Mouse (Mus musculus): ENCODE measurements around the gene Hnf4a. TPM values are rescaled to one million over a fixed set of nuclear protein-coding genes. Genes with fewer than 3 reads are reported as not detected.

Gene Hnf4a
- polyA plus RNA-seq, 1 experiment from 2014 or later: 34.1 TPM

GRCm38 (mm10) chr2:163552518-163552929 lies 45.9 kb downstream of the Hnf4a start:
- 0 out of 2 replicates have a peak, but pooled peaks cover 3% of the 10 kb centered on the region for H3K4me1 ChIP-seq (ENCODE audit: control insufficient read depth, insufficient read depth, low read length)
- H3K27me3 ChIP-seq (ENCODE audit: control insufficient read depth, insufficient read depth, low read length): no peaks in the 10 kb centered on the region
- WGBS: 60% methylated on average over 8 of the region's 8 CpGs
- ATAC-seq (ENCODE audit: insufficient read depth, low FRiP score): peak; percentile 74
- H3K4me3 ChIP-seq (replicated peaks; ENCODE audit: low read length): no peak overlapping the region
- H3K27ac ChIP-seq (ENCODE audit: low read length): 0 out of 2 replicates have a peak overlapping the region, but pooled peaks have one; percentile 17
- H3K36me3 ChIP-seq (ENCODE audit: control insufficient read depth, insufficient read depth, low read length): no peaks in the 10 kb centered on the region
- no peak overlapping the region for H3K9ac ChIP-seq (ENCODE audit: low read length)
- H3K9me3 ChIP-seq (replicated peaks; ENCODE audit: control insufficient read depth, low read length): no peaks in the 10 kb centered on the region
- H3K4me2 ChIP-seq (ENCODE audit: low read depth, low read length): no peak overlapping the region

- Histone ChIP-seq H3K36me3 (ENCODE audit: control insufficient read depth, insufficient read depth, low read length) (no peaks in the 10 kb centered on the region), H3K27ac (ENCODE audit: low read length) (no peak overlapping the region), H3K4me2 (ENCODE audit: low read depth, low read length) (no peak overlapping the region), H3K27me3 (ENCODE audit: control insufficient read depth, insufficient read depth, low read length) (no peaks in the 10 kb centered on the region), H3K4me1 (ENCODE audit: control insufficient read depth, insufficient read depth, low read length) (0 out of 2 replicates have a peak, but pooled peaks cover 3% of the 10 kb centered on the region), H3K9ac (ENCODE audit: low read length) (no peak overlapping the region), H3K4me3 (replicated peaks; ENCODE audit: low read length) (no peak overlapping the region), H3K9me3 (replicated peaks; ENCODE audit: control insufficient read depth, low read length) (no peaks in the 10 kb centered on the region)
- 73% methylated on average over 4 of the region's 4 CpGs for WGBS
- ATAC-seq (ENCODE audit: insufficient read depth, low FRiP score): no peak
These were observed 47.9 kb downstream of the Hnf4a start for GRCm38 (mm10) chr2:163554425-163554982.

GRCm38 (mm10) chr2:163554996-163555395 lies 48.4 kb downstream of the Hnf4a start:
- Histone ChIP-seq H3K4me2 (ENCODE audit: low read depth, low read length) (no peak overlapping the region), H3K9me3 (replicated peaks; ENCODE audit: control insufficient read depth, low read length) (no peaks in the 10 kb centered on the region), H3K27me3 (ENCODE audit: control insufficient read depth, insufficient read depth, low read length) (no peaks in the 10 kb centered on the region), H3K4me3 (replicated peaks; ENCODE audit: low read length) (no peak overlapping the region), H3K27ac (ENCODE audit: low read length) (no peak overlapping the region), H3K4me1 (ENCODE audit: control insufficient read depth, insufficient read depth, low read length) (0 out of 2 replicates have a peak, but pooled peaks cover 3% of the 10 kb centered on the region), H3K36me3 (ENCODE audit: control insufficient read depth, insufficient read depth, low read length) (no peaks in the 10 kb centered on the region), H3K9ac (ENCODE audit: low read length) (no peak overlapping the region)
- WGBS: 60% methylated on average over 6 of the region's 6 CpGs
- no peak for ATAC-seq (ENCODE audit: insufficient read depth, low FRiP score)

- ATAC-seq (ENCODE audit: insufficient read depth, low FRiP score): no peak
- Histone ChIP-seq H3K4me3 (replicated peaks; ENCODE audit: low read length) (no peak overlapping the region), H3K27ac (ENCODE audit: low read length) (no peak overlapping the region), H3K36me3 (ENCODE audit: control insufficient read depth, insufficient read depth, low read length) (no peaks in the 10 kb centered on the region), H3K27me3 (ENCODE audit: control insufficient read depth, insufficient read depth, low read length) (no peaks in the 10 kb centered on the region), H3K9ac (ENCODE audit: low read length) (no peak overlapping the region), H3K4me2 (ENCODE audit: low read depth, low read length) (no peak overlapping the region), H3K4me1 (ENCODE audit: control insufficient read depth, insufficient read depth, low read length) (0 out of 2 replicates have a peak, but pooled peaks cover 3% of the 10 kb centered on the region), H3K9me3 (replicated peaks; ENCODE audit: control insufficient read depth, low read length) (no peaks in the 10 kb centered on the region)
- 43% methylated on average over 13 of the region's 13 CpGs for WGBS
These were observed 48.8 kb downstream of the Hnf4a start for GRCm38 (mm10) chr2:163555417-163555816.

- Histone ChIP-seq H3K36me3 (ENCODE audit: control insufficient read depth, insufficient read depth, low read length) (no peaks in the 10 kb centered on the region), H3K9ac (ENCODE audit: low read length) (no peak overlapping the region), H3K4me3 (replicated peaks; ENCODE audit: low read length) (no peak overlapping the region), H3K9me3 (replicated peaks; ENCODE audit: control insufficient read depth, low read length) (no peaks in the 10 kb centered on the region), H3K4me1 (ENCODE audit: control insufficient read depth, insufficient read depth, low read length) (no peaks in the 10 kb centered on the region), H3K27me3 (ENCODE audit: control insufficient read depth, insufficient read depth, low read length) (no peaks in the 10 kb centered on the region), H3K27ac (ENCODE audit: low read length) (no peak overlapping the region), H3K4me2 (ENCODE audit: low read depth, low read length) (no peak overlapping the region)
- 78% methylated on average over 1 of the region's 1 CpGs for WGBS
- ATAC-seq (ENCODE audit: insufficient read depth, low FRiP score): no peak
These were observed 51.9 kb downstream of the Hnf4a start for GRCm38 (mm10) chr2:163558548-163558947.

- H3K27ac ChIP-seq (ENCODE audit: low read length): no peak overlapping the region
- no peak overlapping the region for H3K9ac ChIP-seq (ENCODE audit: low read length)
- H3K9me3 ChIP-seq (replicated peaks; ENCODE audit: control insufficient read depth, low read length): no peaks in the 10 kb centered on the region
- H3K36me3 ChIP-seq (ENCODE audit: control insufficient read depth, insufficient read depth, low read length): no peaks in the 10 kb centered on the region
- no peak for ATAC-seq (ENCODE audit: insufficient read depth, low FRiP score)
- no peak overlapping the region for H3K4me2 ChIP-seq (ENCODE audit: low read depth, low read length)
- 64% methylated on average over 5 of the region's 5 CpGs for WGBS
- no peaks in the 10 kb centered on the region for H3K27me3 ChIP-seq (ENCODE audit: control insufficient read depth, insufficient read depth, low read length)
- no peak overlapping the region for H3K4me3 ChIP-seq (replicated peaks; ENCODE audit: low read length)
- H3K4me1 ChIP-seq (ENCODE audit: control insufficient read depth, insufficient read depth, low read length): no peaks in the 10 kb centered on the region
These were observed 52.6 kb downstream of the Hnf4a start for GRCm38 (mm10) chr2:163559236-163559635.

GRCm38 (mm10) chr2:163560247-163560646 lies 53.6 kb downstream of the Hnf4a start:
- H3K9ac ChIP-seq (ENCODE audit: low read length): no peak overlapping the region
- no peak overlapping the region for H3K4me2 ChIP-seq (ENCODE audit: low read depth, low read length)
- no peak overlapping the region for H3K27ac ChIP-seq (ENCODE audit: low read length)
- no peaks in the 10 kb centered on the region for H3K27me3 ChIP-seq (ENCODE audit: control insufficient read depth, insufficient read depth, low read length)
- H3K4me1 ChIP-seq (ENCODE audit: control insufficient read depth, insufficient read depth, low read length): no peaks in the 10 kb centered on the region
- ATAC-seq (ENCODE audit: insufficient read depth, low FRiP score): no peak
- 81% methylated on average over 3 of the region's 3 CpGs for WGBS
- no peak overlapping the region for H3K4me3 ChIP-seq (replicated peaks; ENCODE audit: low read length)
- H3K36me3 ChIP-seq (ENCODE audit: control insufficient read depth, insufficient read depth, low read length): no peaks in the 10 kb centered on the region
- no peaks in the 10 kb centered on the region for H3K9me3 ChIP-seq (replicated peaks; ENCODE audit: control insufficient read depth, low read length)

GRCm38 (mm10) chr2:163561258-163561948 lies 54.8 kb downstream of the Hnf4a start:
- no peak overlapping the region for H3K4me3 ChIP-seq (replicated peaks; ENCODE audit: low read length)
- H3K4me2 ChIP-seq (ENCODE audit: low read depth, low read length): no peak overlapping the region
- H3K36me3 ChIP-seq (ENCODE audit: control insufficient read depth, insufficient read depth, low read length): no peaks in the 10 kb centered on the region
- H3K27me3 ChIP-seq (ENCODE audit: control insufficient read depth, insufficient read depth, low read length): no peaks in the 10 kb centered on the region
- no peak overlapping the region for H3K27ac ChIP-seq (ENCODE audit: low read length)
- no peaks in the 10 kb centered on the region for H3K9me3 ChIP-seq (replicated peaks; ENCODE audit: control insufficient read depth, low read length)
- ATAC-seq (ENCODE audit: insufficient read depth, low FRiP score): no peak
- H3K9ac ChIP-seq (ENCODE audit: low read length): no peak overlapping the region
- WGBS: 65% methylated on average over 13 of the region's 13 CpGs
- H3K4me1 ChIP-seq (ENCODE audit: control insufficient read depth, insufficient read depth, low read length): no peaks in the 10 kb centered on the region

- WGBS: 22% methylated on average over 8 of the region's 8 CpGs
- Histone ChIP-seq H3K9me3 (replicated peaks; ENCODE audit: control insufficient read depth, low read length) (no peaks in the 10 kb centered on the region), H3K27ac (ENCODE audit: low read length) (no peak overlapping the region), H3K27me3 (ENCODE audit: control insufficient read depth, insufficient read depth, low read length) (no peaks in the 10 kb centered on the region), H3K4me2 (ENCODE audit: low read depth, low read length) (no peak overlapping the region), H3K4me1 (ENCODE audit: control insufficient read depth, insufficient read depth, low read length) (no peaks in the 10 kb centered on the region), H3K4me3 (replicated peaks; ENCODE audit: low read length) (no peak overlapping the region), H3K9ac (ENCODE audit: low read length) (no peak overlapping the region), H3K36me3 (ENCODE audit: control insufficient read depth, insufficient read depth, low read length) (no peaks in the 10 kb centered on the region)
- no peak for ATAC-seq (ENCODE audit: insufficient read depth, low FRiP score)
These were observed 58.0 kb downstream of the Hnf4a start for GRCm38 (mm10) chr2:163564646-163565045.

All from stomach, embryonic 16.5 days (tissue).